Mouse (Mus musculus) embryonic facial prominence, embryonic 12.5 days (tissue): Measurements from ENCODE around the gene Cacng3. TPM values are rescaled to one million over a fixed set of nuclear protein-coding genes. Genes with fewer than 3 reads are reported as not detected.

Experiments used
- ATAC-seq: fragments of 200-750 bp; cut with Nextera tagmentation; 2 replicates; pipeline ENCODE4 v1.8.0; 2017; ENCODE audit not compliant: insufficient number of reproducible peaks, insufficient read depth, low FRiP score, low TSS enrichment
- H3K27ac ChIP-seq: fragments of 300-500 bp; sonication (generic); 2 replicates; pipeline ENCODE4 v1.5.1; 2016; ENCODE audit warnings: mild to moderate bottlenecking
- H3K27me3 ChIP-seq: fragments of 300-500 bp; sonication (generic); 2 replicates; pipeline ENCODE4 v1.6.1; 2016; ENCODE audit warnings: mild to moderate bottlenecking, moderate library complexity
- H3K36me3 ChIP-seq: fragments of 300-500 bp; sonication (generic); 2 replicates; pipeline ENCODE4 v1.6.1; 2016; ENCODE audit warnings: mild to moderate bottlenecking
- H3K4me1 ChIP-seq: fragments of 300-500 bp; sonication (generic); 2 replicates; pipeline ENCODE4 v1.6.1; 2016
- H3K4me2 ChIP-seq: fragments of 300-500 bp; sonication (generic); replicated peaks from 2 replicates; pipeline ENCODE4 v1.6.1; 2016; ENCODE audit warnings: mild to moderate bottlenecking, moderate library complexity
- H3K4me3 ChIP-seq: fragments of 300-500 bp; sonication (generic); 2 replicates; pipeline ENCODE4 v1.5.1; 2016; ENCODE audit warnings: mild to moderate bottlenecking
- H3K9ac ChIP-seq: fragments of 300-500 bp; sonication (generic); 2 replicates; pipeline ENCODE4 v1.6.1; 2016; ENCODE audit warnings: mild to moderate bottlenecking, moderate library complexity
- H3K9me3 ChIP-seq: fragments of 300-500 bp; sonication (generic); 2 replicates; pipeline ENCODE4 v1.6.1; 2016; ENCODE audit warnings: mild to moderate bottlenecking, moderate library complexity
- WGBS: fragments of 180-500 bp; shearing (Covaris S2); methylation state at CpG from one replicate; pipeline ENCODE4 v1.1.7; 2016; 5-methylcytosine and 5-hydroxymethylcytosine counted together
- polyA plus RNA-seq: library from polyadenylated mRNA; unstranded; fragments of >200 nt; fragmentation: Nextera tagmentation; extraction: Ambion mirVana; gene quantifications from 2 replicates; pipeline ENCODE4 v1.2.1, GENCODE M21; 2016

Cacng3 gene
- not detected in 2 replicates for polyA plus RNA-seq

DNA sequence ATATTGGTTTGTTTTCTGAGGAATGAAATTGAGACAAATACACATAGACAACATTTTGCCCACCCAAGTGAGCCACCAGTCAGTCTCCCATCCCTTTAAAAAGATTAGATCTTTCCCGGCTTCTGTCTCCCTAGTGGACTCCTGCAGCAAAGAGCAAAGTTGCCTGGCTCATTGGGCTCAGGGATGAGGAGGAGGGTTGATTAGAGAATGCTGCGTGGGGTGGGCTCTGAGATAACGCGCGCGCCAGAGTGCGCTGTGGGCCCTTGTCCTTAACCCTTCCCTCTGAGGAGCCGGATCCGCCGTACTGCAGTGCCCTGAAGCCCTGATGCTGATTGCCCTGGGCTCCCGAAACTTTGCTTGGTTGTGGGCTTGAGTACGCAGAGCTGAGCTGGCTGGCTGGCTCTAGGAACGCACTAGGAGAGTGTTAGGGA lies at the start of gene Cacng3:
Cacng3 (plus strand) TSS at position 51 of the 431 bp plus-strand sequence.
- Histone ChIP-seq H3K4me1 (peaks cover 5% of the 10 kb centered on the region; the same call in 1 of the 2 replicates), H3K36me3 (no peaks in the 10 kb centered on the region), H3K4me3 (0 out of 2 replicates have a peak within 1 kb of the TSS, but pooled peaks have one; percentile 2), H3K4me2 (peak within 1 kb of the TSS; percentile 35), H3K9me3 (no peaks in the 10 kb centered on the region), H3K27me3 (peaks cover 12% of the 10 kb centered on the region), H3K9ac (no peak within 1 kb of the TSS), H3K27ac (no peak within 1 kb of the TSS)
- WGBS, result 16% methylated on average over 13 of the region's 13 CpGs
- ATAC-seq, result no peak

DNA sequence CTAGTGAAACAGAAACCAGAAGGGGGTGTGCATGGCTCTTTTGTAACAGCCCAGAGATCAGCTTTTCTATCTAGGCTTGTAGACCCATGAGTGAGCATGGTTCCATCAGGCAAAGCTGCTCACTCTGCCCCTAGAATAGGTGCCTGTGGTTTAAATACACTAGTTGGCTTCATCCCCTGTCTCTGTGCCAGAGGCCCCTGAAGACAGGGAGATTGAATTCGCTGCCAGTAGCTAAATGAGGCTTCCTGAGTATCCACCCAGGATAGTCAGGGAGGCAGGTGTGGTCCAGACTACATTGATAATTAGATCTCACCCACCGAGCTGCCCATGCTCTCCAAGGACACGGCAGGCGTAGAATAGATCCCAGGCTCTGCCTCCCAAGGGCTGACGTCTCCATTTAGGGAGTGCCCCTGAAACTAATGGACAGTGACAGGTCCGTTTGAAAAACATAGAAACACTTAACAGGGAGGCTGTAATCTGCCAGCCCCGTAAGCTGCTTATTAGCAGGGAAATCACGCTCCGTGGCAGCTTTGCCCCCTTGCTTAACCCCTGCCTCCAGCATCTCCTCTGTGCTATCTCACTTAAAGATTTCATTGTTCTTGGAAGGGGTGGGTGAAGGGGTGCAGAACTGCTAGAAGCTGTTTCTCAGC lies 48.0 kb upstream of the Cacng3 start:
- ATAC-seq, result no peak
- H3K4me3 ChIP-seq, result no peak overlapping the region
- 24% methylated on average over 9 of the region's 9 CpGs for WGBS
- no peak overlapping the region for H3K4me2 ChIP-seq
- 0 out of 2 replicates have a peak, but pooled peaks cover 4% of the 10 kb centered on the region for H3K4me1 ChIP-seq
- no peaks in the 10 kb centered on the region for H3K36me3 ChIP-seq
- H3K27ac ChIP-seq, result no peak overlapping the region
- H3K27me3 ChIP-seq, result no peaks in the 10 kb centered on the region
- H3K9me3 ChIP-seq, result no peaks in the 10 kb centered on the region
- no peak overlapping the region for H3K9ac ChIP-seq

DNA sequence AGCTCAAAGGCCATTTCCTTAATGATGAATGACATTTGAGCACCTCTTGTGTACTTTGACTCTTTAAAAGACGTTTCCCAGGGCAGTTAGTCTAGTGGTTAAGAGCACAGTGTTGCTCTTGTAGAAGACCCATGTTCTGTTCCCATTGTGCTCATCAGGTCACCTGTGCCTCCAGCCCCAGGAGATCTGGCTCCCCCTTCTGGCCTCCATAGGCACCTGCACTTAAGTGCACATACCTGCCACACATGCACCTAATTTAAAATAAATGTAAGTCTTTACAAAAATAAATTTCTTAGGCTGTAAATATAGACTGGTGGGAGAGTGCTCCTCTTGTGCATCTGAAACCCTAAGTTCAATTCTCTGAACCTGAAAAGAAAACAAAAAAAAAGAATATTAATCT lies 46.5 kb upstream of the Cacng3 start:
- Histone ChIP-seq H3K36me3 (no peaks in the 10 kb centered on the region), H3K27me3 (no peaks in the 10 kb centered on the region), H3K4me1 (0 out of 2 replicates have a peak, but pooled peaks cover 4% of the 10 kb centered on the region), H3K4me3 (no peak overlapping the region), H3K27ac (no peak overlapping the region), H3K9ac (no peak overlapping the region), H3K4me2 (no peak overlapping the region), H3K9me3 (no peaks in the 10 kb centered on the region)
- no peak for ATAC-seq
- 47% methylated on average over 1 of the region's 1 CpGs for WGBS

DNA sequence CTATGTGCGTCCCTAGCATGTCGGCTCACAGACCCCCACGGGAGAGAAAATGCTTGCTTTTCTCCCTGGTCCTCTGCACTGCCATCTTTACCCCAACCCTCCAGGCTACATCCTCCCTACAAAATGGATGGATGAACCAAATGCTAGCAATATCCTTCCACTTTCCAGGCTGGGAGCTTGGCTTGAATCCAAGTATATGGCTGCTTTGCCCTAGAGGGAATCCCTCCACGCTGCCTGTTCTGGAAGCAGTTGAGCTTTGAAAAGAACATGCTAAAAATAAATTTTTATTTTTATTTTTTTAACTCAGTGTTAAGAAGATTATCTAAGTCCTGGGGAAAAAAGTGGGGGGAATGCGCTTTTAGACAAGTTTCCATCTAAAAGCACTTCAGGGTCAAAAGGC lies 42.2 kb upstream of the Cacng3 start:
- ATAC-seq, result no peak
- 89% methylated on average over 5 of the region's 5 CpGs for WGBS

DNA sequence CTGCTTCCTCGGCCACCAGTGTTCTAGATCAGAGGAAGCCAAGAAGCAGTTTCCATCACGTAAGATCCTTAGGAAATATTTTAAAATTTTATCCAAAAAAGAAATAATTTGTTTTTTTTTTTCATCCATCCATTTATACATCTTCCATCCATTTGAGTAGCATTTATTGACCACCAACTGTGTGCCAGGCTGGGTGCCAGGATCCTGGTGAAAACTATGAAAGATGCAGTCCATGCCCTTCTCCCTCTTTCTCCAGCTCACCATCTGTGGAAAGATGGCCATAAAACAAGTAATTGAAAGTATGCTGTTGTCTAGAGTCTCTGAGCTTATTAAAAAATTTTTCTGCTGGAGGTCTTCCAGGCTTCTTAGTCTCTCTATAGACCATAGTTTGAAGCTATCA lies 39.9 kb upstream of the Cacng3 start:
- H3K27ac ChIP-seq, result no peak overlapping the region
- no peaks in the 10 kb centered on the region for H3K27me3 ChIP-seq
- H3K4me1 ChIP-seq, result no peaks in the 10 kb centered on the region
- H3K9me3 ChIP-seq, result no peaks in the 10 kb centered on the region
- H3K36me3 ChIP-seq, result no peaks in the 10 kb centered on the region
- no peak for ATAC-seq
- H3K4me2 ChIP-seq, result no peak overlapping the region
- 90% methylated on average over 2 of the region's 2 CpGs for WGBS
- H3K4me3 ChIP-seq, result no peak overlapping the region
- H3K9ac ChIP-seq, result no peak overlapping the region

More for the DNA sequence above, 42.2 kb upstream of the Cacng3 start:
- Histone ChIP-seq H3K9me3 (no peaks in the 10 kb centered on the region), H3K4me2 (no peak overlapping the region), H3K36me3 (no peaks in the 10 kb centered on the region), H3K27ac (no peak overlapping the region), H3K9ac (no peak overlapping the region), H3K4me3 (no peak overlapping the region), H3K27me3 (no peaks in the 10 kb centered on the region), H3K4me1 (no peaks in the 10 kb centered on the region)

DNA sequence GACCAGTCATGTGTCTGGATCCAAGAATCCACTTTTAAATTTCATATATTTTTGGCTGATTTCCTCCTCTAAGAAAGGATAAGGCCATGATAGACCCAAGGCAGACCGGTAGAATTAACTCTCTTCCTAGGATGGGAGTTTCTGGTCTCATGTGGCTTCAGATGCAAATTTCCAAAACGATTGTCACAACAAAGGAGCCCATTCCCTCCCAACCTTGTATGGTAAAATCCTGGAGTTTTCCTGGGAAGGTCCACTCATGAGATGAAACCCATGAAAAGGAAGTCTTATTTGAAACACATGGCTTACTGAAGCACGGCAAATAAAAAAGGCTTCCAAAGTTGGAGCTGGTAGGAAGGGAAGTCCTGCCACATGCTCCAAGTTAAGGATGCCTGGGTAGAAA lies 39.1 kb upstream of the Cacng3 start:
- H3K4me3 ChIP-seq, result no peak overlapping the region
- no peak overlapping the region for H3K27ac ChIP-seq
- no peak for ATAC-seq
- H3K4me2 ChIP-seq, result no peak overlapping the region
- H3K4me1 ChIP-seq, result no peaks in the 10 kb centered on the region
- no peak overlapping the region for H3K9ac ChIP-seq
- 65% methylated on average over 3 of the region's 3 CpGs for WGBS
- H3K36me3 ChIP-seq, result no peaks in the 10 kb centered on the region
- no peaks in the 10 kb centered on the region for H3K9me3 ChIP-seq
- H3K27me3 ChIP-seq, result no peaks in the 10 kb centered on the region

DNA sequence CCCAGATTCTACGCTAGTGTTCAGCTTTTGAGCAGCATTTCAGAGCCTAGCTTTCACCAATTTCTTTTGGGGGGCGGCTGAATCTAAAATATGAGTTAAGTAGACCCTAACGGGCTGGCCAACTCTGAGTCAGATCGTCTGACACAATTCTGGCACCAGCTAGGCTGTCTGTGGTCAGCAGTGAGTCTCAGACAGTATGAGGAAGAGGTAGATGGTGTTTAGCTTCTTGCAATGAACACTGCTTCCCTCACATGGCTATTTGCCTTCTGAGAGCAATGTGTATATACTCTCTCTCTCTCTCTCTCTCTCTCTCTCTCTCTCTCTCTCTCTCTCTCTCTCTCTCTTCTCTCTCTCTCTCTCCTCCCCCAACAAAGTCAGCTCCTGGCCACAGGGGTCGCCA lies 37.3 kb upstream of the Cacng3 start:
- Histone ChIP-seq H3K36me3 (no peaks in the 10 kb centered on the region), H3K9me3 (no peaks in the 10 kb centered on the region), H3K4me3 (no peak overlapping the region), H3K27ac (no peak overlapping the region), H3K4me1 (no peaks in the 10 kb centered on the region), H3K27me3 (no peaks in the 10 kb centered on the region), H3K4me2 (no peak overlapping the region), H3K9ac (no peak overlapping the region)
- WGBS, result 72% methylated on average over 5 of the region's 5 CpGs
- ATAC-seq, result no peak

DNA sequence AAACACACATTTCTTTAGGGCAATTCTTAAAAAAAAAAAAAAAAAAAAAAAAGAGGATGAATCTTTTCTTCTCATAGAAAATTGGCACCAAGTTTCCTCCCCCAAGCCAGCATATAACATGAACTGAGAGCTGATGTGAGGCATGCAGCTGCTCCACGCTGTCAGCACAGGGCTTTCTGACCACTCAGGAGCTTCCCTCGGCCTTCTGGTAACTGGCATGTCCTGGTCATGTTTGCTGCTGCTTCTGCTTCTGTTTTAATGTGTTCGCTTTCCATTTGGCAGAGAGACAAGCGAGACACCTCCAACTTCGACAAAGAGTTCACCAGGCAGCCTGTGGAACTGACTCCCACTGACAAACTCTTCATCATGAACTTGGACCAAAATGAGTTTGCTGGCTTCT lies 36.8 kb upstream of the Cacng3 start:
- ATAC-seq, result no peak
- WGBS, result 87% methylated on average over 5 of the region's 5 CpGs
- H3K9me3 ChIP-seq, result no peaks in the 10 kb centered on the region

DNA sequence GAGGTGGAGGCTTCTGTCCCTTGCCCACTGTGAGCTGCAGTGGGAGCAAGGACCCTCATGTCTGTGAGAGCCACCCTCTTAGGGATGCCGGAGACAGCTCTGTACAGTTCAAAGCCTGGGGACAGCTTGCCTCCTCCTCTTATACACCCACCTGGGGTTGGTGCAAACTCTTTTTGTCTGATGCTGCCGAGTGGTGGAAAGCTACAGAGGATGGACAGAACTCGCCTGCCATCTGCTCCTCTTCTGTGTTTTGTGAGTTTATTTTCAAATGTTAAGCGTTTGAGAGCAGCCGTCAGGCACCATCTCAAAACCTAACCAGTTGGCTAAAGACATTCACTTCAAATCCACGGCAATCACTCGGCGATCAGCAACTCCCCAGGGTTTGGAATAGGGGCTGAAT lies 26.6 kb upstream of the Cacng3 start:
- no peaks in the 10 kb centered on the region for H3K9me3 ChIP-seq
- H3K27ac ChIP-seq, result no peak overlapping the region
- ATAC-seq, result no peak
- H3K27me3 ChIP-seq, result no peaks in the 10 kb centered on the region
- no peak overlapping the region for H3K4me3 ChIP-seq
- 89% methylated on average over 8 of the region's 8 CpGs for WGBS
- H3K4me1 ChIP-seq, result no peaks in the 10 kb centered on the region
- H3K4me2 ChIP-seq, result no peak overlapping the region
- H3K9ac ChIP-seq, result no peak overlapping the region
- H3K36me3 ChIP-seq, result no peaks in the 10 kb centered on the region

More for the DNA sequence above, 36.8 kb upstream of the Cacng3 start:
- Histone ChIP-seq H3K36me3 (no peaks in the 10 kb centered on the region), H3K9ac (no peak overlapping the region), H3K4me2 (no peak overlapping the region), H3K27me3 (no peaks in the 10 kb centered on the region), H3K27ac (no peak overlapping the region), H3K4me3 (no peak overlapping the region), H3K4me1 (no peaks in the 10 kb centered on the region)

DNA sequence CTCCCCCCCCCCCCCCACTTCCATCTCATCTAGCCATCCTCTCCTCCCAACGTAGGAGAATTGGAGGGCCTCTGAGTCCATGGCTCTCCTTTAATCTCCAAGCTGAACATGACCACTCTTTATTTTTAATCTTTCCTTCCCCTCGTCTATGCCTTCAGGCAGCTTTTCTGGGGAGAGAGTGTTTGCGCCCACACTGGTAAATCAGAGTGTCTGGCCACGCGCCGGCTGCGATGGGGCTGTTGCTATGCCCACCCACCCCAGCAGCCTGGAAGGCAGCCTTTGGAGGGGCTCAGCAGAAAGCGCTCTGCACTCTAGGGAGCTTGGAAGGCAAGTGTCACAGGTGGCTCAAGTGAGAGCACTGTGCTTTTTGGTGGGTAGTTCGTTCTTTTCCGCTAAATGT lies 21.0 kb upstream of the Cacng3 start:
- WGBS, result 76% methylated on average over 10 of the region's 10 CpGs
- ATAC-seq, result no peak
- no peak overlapping the region for H3K9ac ChIP-seq
- no peaks in the 10 kb centered on the region for H3K9me3 ChIP-seq
- H3K27ac ChIP-seq, result no peak overlapping the region
- no peaks in the 10 kb centered on the region for H3K27me3 ChIP-seq
- no peaks in the 10 kb centered on the region for H3K4me1 ChIP-seq
- H3K4me2 ChIP-seq, result no peak overlapping the region
- H3K4me3 ChIP-seq, result no peak overlapping the region
- no peaks in the 10 kb centered on the region for H3K36me3 ChIP-seq

DNA sequence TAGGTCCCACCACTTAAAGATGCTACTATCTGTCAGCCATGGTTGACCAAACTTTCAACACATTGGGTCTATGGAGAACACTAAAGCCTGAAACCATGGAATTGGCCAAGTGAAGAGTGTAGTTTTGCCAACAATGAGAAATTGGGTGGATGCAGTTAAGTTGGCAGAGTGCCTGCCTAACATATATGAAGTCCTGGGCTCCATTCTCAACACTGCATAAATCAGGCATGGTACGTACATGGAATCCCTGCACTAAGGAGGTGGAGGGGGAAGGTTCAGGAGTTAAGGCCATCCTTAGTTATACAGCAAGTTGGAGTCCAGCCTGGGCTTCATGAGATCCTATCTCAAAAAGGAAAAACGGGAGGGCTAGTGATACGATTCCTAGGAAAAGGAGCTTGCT lies 17.8 kb upstream of the Cacng3 start:
- no peak for ATAC-seq
- no peak overlapping the region for H3K4me2 ChIP-seq
- H3K4me1 ChIP-seq, result no peaks in the 10 kb centered on the region
- 81% methylated on average over 3 of the region's 3 CpGs for WGBS
- no peaks in the 10 kb centered on the region for H3K36me3 ChIP-seq
- no peak overlapping the region for H3K4me3 ChIP-seq
- no peak overlapping the region for H3K9ac ChIP-seq
- H3K27me3 ChIP-seq, result no peaks in the 10 kb centered on the region
- no peak overlapping the region for H3K27ac ChIP-seq
- no peaks in the 10 kb centered on the region for H3K9me3 ChIP-seq

DNA sequence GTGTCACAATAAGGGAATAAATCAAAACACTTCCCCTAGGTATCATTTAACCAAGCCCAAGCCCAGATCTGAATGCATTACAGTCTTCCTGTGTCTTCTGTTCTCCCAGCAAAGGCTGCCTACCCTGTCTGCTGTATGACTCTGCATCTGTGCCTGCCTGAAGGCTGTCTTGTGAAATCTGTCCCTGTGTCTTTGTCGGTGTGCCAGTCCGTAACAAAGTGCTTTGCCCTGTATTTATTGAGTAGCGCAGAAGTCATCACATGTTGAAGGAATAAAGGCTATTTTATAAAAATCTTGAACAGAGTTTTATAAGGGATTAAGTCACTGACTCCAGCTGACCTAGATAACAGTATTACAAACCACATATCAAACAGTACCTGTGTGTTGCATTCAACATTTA lies 13.6 kb upstream of the Cacng3 start:
- no peak overlapping the region for H3K27ac ChIP-seq
- no peak for ATAC-seq
- WGBS, result 92% methylated on average over 3 of the region's 3 CpGs
- H3K27me3 ChIP-seq, result no peaks in the 10 kb centered on the region
- no peak overlapping the region for H3K9ac ChIP-seq
- H3K36me3 ChIP-seq, result no peaks in the 10 kb centered on the region
- H3K4me3 ChIP-seq, result no peak overlapping the region
- no peaks in the 10 kb centered on the region for H3K4me1 ChIP-seq
- no peak overlapping the region for H3K4me2 ChIP-seq
- H3K9me3 ChIP-seq, result no peaks in the 10 kb centered on the region
